Mouse (Mus musculus) embryo, embryonic 10 days (tissue): ENCODE data around the gene Ahcy.
"Not testable (repeated sequence)": the region's sequence is repeated elsewhere in the genome, so short reads cannot be mapped to it uniquely, and the experiment has no call there.

Experiments
- DNase-seq: peaks from one replicate; pipeline ENCODE4 v3.0.0-alpha.2; 2015; ENCODE audit warnings: low spot score

Ahcy gene

DNA sequence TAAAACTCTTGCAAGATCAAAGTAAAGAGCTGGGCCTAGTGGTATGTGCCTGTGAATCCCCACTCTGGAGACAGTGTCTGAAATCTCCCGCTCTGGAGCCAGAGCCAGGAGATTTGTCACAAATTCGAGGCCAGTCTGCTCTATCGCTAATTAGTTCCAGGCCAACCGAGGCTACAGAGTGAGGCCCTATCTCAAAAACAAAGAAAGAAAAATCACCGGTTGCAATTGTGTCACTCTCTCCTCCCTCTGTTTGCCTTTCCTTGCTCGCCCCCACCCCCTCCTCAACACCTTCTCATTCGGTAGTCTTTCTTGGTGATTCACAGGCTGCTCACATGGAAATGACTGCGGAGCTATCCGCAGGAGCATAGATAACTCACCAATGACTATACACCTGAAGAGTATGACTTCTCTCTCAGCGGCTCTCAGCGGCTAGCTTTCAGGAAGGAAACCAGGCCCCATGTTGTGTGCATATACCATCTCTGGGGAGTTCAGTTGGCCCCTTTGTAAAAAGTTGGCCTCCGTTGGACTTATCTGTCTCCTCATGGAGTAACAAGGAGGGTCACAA, 551 bp upstream of the Ahcy start:
- peak; percentile 69 for DNase-seq

DNA sequence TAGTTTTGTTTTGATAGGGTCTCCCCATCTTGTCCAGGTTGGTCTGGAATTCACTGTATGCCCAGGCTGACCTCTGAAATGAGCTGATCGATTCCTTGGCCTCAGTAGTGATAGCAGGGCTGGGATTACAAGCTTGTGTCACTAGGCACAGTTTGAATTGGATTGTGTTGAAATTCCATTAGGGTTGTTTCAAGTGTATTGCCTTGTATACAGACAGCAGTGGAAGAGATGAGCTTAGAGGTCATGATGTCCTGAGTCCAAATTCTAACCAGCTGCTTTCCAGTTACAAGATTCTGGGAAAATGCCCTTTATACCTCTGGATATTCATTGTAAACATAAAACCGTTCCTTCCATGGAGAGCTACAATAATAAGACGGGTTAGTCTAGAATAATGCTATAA, 950 bp downstream of the Ahcy start:
- no peak for DNase-seq

GRCm38 (mm10) chr2:155072353-155073145, 1.7 kb downstream of the Ahcy start:
- DNase-seq: no peak

GRCm38 (mm10) chr2:155071027-155071426, 3.3 kb downstream of the Ahcy start:
- no peak for DNase-seq

- no peak for DNase-seq
These were observed 16.9 kb downstream of the Ahcy start for GRCm38 (mm10) chr2:155057361-155057760.

DNA sequence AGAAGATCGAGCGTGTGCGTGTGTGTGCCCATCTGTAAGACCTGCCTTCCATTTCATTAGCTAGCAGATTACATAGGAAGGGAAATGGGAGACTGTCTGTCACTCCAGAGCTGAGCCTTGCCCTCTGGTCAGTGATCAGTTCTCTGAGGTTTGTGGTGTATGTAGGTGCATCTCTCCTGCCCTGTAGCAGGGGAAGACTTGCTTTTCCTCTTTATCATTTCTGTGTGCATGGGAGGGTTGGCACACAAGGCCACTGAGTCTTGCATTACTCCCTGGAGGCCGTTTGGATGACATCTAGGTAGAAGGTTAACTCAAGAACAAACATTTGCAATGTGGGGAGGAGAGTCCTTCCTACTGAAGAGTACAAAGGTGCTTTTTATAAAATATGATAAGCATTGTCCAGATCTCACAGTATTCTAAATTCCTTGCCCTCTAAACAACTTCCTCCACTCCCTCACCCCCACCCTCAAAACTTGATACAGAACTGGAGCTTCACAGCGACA, 18.2 kb downstream of the Ahcy start:
- DNase-seq: no peak

- DNase-seq: no peak
These were observed 19.6 kb downstream of the Ahcy start for GRCm38 (mm10) chr2:155054672-155055071.

DNA sequence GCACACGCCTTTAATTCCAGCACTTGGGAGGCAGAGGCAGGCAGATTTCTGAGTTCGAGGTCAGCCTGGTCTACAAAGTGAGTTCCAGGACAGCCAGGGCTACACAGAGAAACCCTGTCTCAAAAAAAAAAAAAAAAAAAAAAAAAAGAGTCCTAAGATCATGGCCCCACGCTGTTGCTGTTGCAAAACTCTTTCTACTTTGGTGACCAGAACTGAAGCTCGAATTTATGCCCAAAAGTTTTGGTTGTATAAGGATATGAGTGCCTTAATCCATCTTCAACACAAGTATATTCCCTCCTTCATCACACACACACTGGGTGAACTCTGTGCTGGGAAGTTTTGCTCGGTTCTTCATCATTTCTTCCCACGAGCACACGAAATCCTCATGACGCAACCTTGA, 20.8 kb downstream of the Ahcy start:
- not testable (repeated sequence) for DNase-seq

GRCm38 (mm10) chr2:155052681-155053080, 21.6 kb downstream of the Ahcy start:
- no peak for DNase-seq

GRCm38 (mm10) chr2:155051622-155052351, 22.5 kb downstream of the Ahcy start:
- DNase-seq: no peak

GRCm38 (mm10) chr2:155050504-155051236, 23.6 kb downstream of the Ahcy start:
- DNase-seq: peak; percentile 93

DNA sequence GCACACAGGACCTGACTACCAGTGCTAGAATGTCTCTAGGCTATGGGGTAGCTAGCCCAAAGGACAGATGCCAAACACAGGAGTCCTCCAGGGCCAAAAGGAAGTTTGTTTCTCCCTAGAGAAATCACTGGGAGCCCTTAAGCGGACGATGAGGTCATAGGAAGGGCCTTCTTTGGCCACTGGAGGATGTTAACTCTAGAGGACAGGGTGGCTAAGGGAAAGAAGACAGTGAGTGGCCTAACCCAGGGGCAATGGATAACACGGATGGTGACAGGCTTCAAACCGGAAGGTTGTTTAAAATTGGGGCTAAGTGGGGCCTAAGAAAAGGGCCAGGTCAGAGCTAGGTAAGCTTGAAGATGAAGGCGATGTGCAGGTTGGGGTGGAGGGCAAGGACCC, 24.2 kb downstream of the Ahcy start:
- DNase-seq: peak; percentile 23

GRCm38 (mm10) chr2:155047452-155048178, 26.7 kb downstream of the Ahcy start:
- peak; percentile 49 for DNase-seq

GRCm38 (mm10) chr2:155046803-155047202, 27.5 kb downstream of the Ahcy start:
- DNase-seq: no peak

DNA sequence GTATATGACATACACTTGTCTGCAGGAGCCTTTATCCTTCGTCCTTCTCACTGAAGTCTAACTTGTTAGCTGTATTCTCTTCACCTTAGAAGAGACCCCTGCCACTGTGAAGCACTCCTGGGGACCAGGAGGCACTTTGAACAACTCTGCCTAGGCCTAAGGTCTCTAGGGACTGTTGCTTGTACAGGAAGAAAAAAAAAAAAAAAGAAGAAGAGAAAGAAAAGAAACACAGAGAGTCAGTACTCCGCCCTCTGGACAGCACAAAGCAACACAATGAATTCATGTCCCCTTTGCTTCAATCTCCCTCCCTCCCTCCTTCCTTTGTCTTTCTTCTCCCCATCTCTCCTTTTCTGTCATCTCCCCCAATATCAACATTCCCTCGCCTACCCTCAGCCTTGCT, 29.2 kb downstream of the Ahcy start:
- DNase-seq: no peak

DNA sequence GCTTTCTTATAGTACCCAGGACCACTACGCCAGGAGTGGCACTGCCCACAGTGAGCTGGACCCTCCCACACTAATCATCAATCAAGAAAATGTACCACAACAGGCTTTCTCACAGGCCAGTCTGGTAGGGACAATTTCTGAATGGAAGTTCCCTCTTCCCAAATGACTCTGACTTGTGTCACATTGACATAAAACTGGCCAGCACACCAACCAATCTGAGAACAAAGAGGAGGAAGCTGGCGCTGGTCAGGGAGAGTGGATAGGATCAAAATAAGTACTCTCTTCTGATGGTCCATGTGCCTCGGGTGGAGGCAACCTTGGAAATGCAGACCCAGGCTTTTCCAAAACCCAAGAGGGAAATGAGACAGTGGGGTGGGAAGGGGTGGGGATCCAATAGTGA, 29.8 kb downstream of the Ahcy start:
- no peak for DNase-seq

- DNase-seq: no peak
These were observed 34.3 kb downstream of the Ahcy start for GRCm38 (mm10) chr2:155039956-155040355.

DNA sequence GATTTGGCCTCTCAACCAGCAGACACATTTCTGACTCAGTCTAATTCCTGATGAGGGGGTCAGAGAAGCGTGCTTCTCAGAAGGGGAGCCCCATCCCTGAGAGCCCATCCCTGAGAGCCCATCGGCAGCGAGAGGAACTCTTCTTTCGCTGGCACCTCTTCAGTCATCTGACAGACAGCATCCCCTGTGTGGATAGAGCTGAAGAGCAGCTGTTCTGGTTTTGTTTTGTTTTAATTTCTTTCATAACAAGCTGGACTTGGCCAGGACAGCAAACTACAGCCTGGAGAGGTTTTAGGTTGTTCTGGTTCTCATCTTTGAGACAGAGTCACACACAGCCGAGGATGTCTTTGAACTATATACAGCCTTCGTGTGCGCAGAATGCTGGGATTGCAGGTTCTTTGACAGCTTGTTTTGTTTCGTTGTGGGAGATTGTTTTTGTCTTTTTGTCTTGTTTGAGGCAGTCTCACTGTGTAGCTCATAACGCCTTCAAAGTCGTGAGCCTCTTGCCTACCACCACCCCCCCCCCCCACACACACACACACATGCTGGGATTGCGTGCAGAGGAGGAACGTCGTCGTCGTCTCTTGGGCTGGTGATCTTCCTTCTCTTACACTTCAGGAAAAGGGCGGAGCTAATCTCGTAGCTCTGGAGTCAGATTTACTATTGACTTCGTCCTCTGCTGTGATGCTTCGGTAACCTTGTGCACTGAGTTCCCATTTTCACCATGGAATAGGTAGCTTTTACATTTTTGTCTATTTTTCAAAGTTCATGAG, 41.2 kb downstream of the Ahcy start:
- no peak for DNase-seq

DNA sequence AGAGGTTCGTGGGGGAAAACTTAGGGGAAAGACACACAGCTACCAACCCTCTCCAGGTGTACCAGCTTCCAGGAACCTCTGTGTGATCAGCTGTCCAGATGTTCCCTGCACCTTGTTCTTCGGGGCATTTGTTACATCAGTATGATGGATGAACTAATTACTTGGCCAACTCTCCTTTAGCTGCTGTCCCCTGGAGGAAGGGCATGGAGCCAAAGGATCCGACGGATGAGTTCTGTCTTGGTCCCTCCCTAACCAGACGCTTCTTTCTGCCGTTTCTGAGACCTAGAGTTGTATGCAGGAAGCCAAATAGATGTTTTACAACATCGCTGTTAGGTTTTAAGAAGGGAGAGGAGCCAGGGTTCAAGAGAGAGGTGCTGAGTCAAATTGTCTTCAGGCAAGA, 43.5 kb downstream of the Ahcy start:
- no peak for DNase-seq

GRCm38 (mm10) chr2:155020247-155020826, 54.0 kb downstream of the Ahcy start:
- DNase-seq: peak; percentile 24
